Mouse (Mus musculus) MEL (cell line): ENCODE measurements around the gene Fbrsl1. TPM values are rescaled to one million over a fixed set of nuclear protein-coding genes. Genes with fewer than 3 reads are reported as not detected.

Source experiments
- DNase-seq: peaks from one replicate; pipeline ENCODE4 v3.0.0; 2011; ENCODE audit warnings: low read depth, low spot score
- H3K27ac ChIP-seq: 2 replicates; pipeline ENCODE4 v1.5.1; 2012; ENCODE audit warnings: low read depth, mild to moderate bottlenecking, control low read depth, low read length, moderate library complexity; ENCODE audit not compliant: control insufficient read depth
- H3K27me3 ChIP-seq, 2 experiments: fragments of 150-350 bp in 1 of 2; sonication (generic) in 1 of 2; 2 replicates each; pipeline ENCODE4 v1.6.1; 2012; ENCODE audit warnings: low read length in 2 of 2, mild to moderate bottlenecking in 2 of 2, improper control_type of control experiment in 1 of 2, moderate library complexity in 1 of 2; ENCODE audit not compliant: insufficient read depth in 2 of 2, control insufficient read depth in 1 of 2
- H3K36me3 ChIP-seq, 2 experiments: 2 replicates each; pipeline ENCODE4 v1.6.1; 2012 to 2014; ENCODE audit warnings: low read length in 2 of 2, improper control_type of control experiment in 1 of 2, inconsistent platforms in 1 of 2, mild to moderate bottlenecking in 1 of 2; ENCODE audit not compliant: insufficient read depth in 2 of 2, control insufficient read depth in 1 of 2
- H3K4me1 ChIP-seq, 2 experiments: fragments of 150-350 bp in 1 of 2; sonication (generic) in 1 of 2; 2 replicates each; pipeline ENCODE4 v1.6.1; 2012; ENCODE audit warnings: low read length in 2 of 2, improper control_type of control experiment in 1 of 2, mild to moderate bottlenecking in 1 of 2; ENCODE audit not compliant: insufficient read depth in 2 of 2, control insufficient read depth in 1 of 2
- H3K4me3 ChIP-seq, 2 experiments: fragments of 150-350 bp in 1 of 2; sonication (generic) in 1 of 2; 2 replicates each; pipeline ENCODE4 v1.5.1; 2012; ENCODE audit warnings: low read depth in 2 of 2, low read length in 2 of 2, mild to moderate bottlenecking in 2 of 2, moderate library complexity in 2 of 2, control low read depth in 1 of 2, improper control_type of control experiment in 1 of 2; ENCODE audit not compliant: control insufficient read depth in 1 of 2, insufficient read depth in 1 of 2
- H3K79me2 ChIP-seq: 2 replicates; pipeline ENCODE4 v1.6.1; 2012; ENCODE audit warnings: mild to moderate bottlenecking, low read length, moderate library complexity; ENCODE audit not compliant: control insufficient read depth, poor library complexity, insufficient read depth
- H3K9ac ChIP-seq: 2 replicates; pipeline ENCODE4 v1.6.1; 2012; ENCODE audit warnings: low read depth, mild to moderate bottlenecking, control low read depth, low read length, moderate library complexity; ENCODE audit not compliant: control insufficient read depth, poor library complexity, severe bottlenecking
- H3K9me3 ChIP-seq: fragments of 150-350 bp; sonication (generic); replicated peaks from 2 replicates; pipeline ENCODE4 v1.6.1; 2012; ENCODE audit warnings: mild to moderate bottlenecking, low read length, improper control_type of control experiment, moderate library complexity; ENCODE audit not compliant: insufficient read depth
- BHLHE40 ChIP-seq: IDR thresholded peaks from 2 replicates; pipeline ENCODE4 v1.6.1; 2012; ENCODE audit warnings: low read depth, mild to moderate bottlenecking, inconsistent platforms, low read length, improper control_type of control experiment, borderline replicate concordance
- CHD2 ChIP-seq: IDR thresholded peaks from 2 replicates; pipeline ENCODE4 v1.6.1; 2011; ENCODE audit warnings: low read length, improper control_type of control experiment
- ELF1 ChIP-seq: IDR thresholded peaks from 2 replicates; pipeline ENCODE4 v1.6.1; 2014; ENCODE audit warnings: low read depth, mild to moderate bottlenecking, inconsistent platforms, low read length, improper control_type of control experiment, moderate library complexity
- EP300 ChIP-seq, 2 experiments: IDR thresholded peaks; 2 replicates each; pipeline ENCODE4 v1.6.1; 2011; ENCODE audit warnings: improper control_type of control experiment in 2 of 2, low read length in 2 of 2, low read depth in 1 of 2, mild to moderate bottlenecking in 1 of 2
- GABPA ChIP-seq: IDR thresholded peaks from 2 replicates; pipeline ENCODE4 v1.6.1; 2012; ENCODE audit warnings: low read depth, mild to moderate bottlenecking, inconsistent platforms, low read length, improper control_type of control experiment, moderate library complexity
- GATA1 ChIP-seq: IDR thresholded peaks from 2 replicates; pipeline ENCODE4 v1.6.1; 2011; ENCODE audit warnings: low read depth, low read length, improper control_type of control experiment
- HCFC1 ChIP-seq: IDR thresholded peaks from 2 replicates; pipeline ENCODE4 v1.6.1; 2012; ENCODE audit warnings: low read depth, mild to moderate bottlenecking, inconsistent platforms, low read length, improper control_type of control experiment, moderate library complexity
- MAX ChIP-seq: IDR thresholded peaks from 2 replicates; pipeline ENCODE4 v1.6.1; 2011; ENCODE audit warnings: low read length, improper control_type of control experiment
- MXI1 ChIP-seq: IDR thresholded peaks from 2 replicates; pipeline ENCODE4 v1.6.1; 2011; ENCODE audit warnings: mild to moderate bottlenecking, low read depth, low read length, improper control_type of control experiment
- MYB ChIP-seq: IDR thresholded peaks from 2 replicates; pipeline ENCODE4 v1.6.1; 2011; ENCODE audit warnings: mild to moderate bottlenecking, low read depth, low read length, improper control_type of control experiment
- MYC ChIP-seq: IDR thresholded peaks from 2 replicates; pipeline ENCODE4 v1.6.1; 2011; ENCODE audit warnings: low read depth, mild to moderate bottlenecking, low read length, improper control_type of control experiment, moderate library complexity
- NRF1 ChIP-seq: IDR thresholded peaks from 2 replicates; pipeline ENCODE4 v1.6.1; 2014; ENCODE audit warnings: low read depth, mild to moderate bottlenecking, inconsistent platforms, low read length, improper control_type of control experiment, moderate library complexity; ENCODE audit not compliant: poor library complexity, insufficient read depth, severe bottlenecking
- RAD21 ChIP-seq: IDR thresholded peaks from 2 replicates; pipeline ENCODE4 v1.6.1; 2011; ENCODE audit warnings: mild to moderate bottlenecking, low read depth, low read length, improper control_type of control experiment
- RCOR1 ChIP-seq: IDR thresholded peaks from 2 replicates; pipeline ENCODE4 v1.6.1; 2012; ENCODE audit warnings: low read depth, mild to moderate bottlenecking, inconsistent platforms, low read length, improper control_type of control experiment
- TCF12 ChIP-seq: IDR thresholded peaks from 2 replicates; pipeline ENCODE4 v1.6.1; 2014; ENCODE audit warnings: low read depth, mild to moderate bottlenecking, inconsistent platforms, low read length, improper control_type of control experiment, moderate library complexity
- UBTF ChIP-seq: IDR thresholded peaks from 2 replicates; pipeline ENCODE4 v1.6.1; 2012; ENCODE audit warnings: low read depth, mild to moderate bottlenecking, inconsistent platforms, low read length, improper control_type of control experiment, moderate library complexity, borderline replicate concordance; ENCODE audit not compliant: insufficient read depth
- USF1 ChIP-seq: IDR thresholded peaks from 2 replicates; pipeline ENCODE4 v1.6.1; 2014; ENCODE audit warnings: low read depth, mild to moderate bottlenecking, inconsistent platforms, low read length, improper control_type of control experiment, moderate library complexity
- USF2 ChIP-seq, 2 experiments: IDR thresholded peaks; 2 replicates each; pipeline ENCODE4 v1.6.1; 2011 to 2012; ENCODE audit warnings: improper control_type of control experiment in 2 of 2, low read length in 2 of 2, borderline replicate concordance in 1 of 2, inconsistent platforms in 1 of 2, low read depth in 1 of 2, mild to moderate bottlenecking in 1 of 2; ENCODE audit not compliant: insufficient read depth in 1 of 2
- ZC3H11A ChIP-seq: IDR thresholded peaks from 2 replicates; pipeline ENCODE4 v1.6.1; 2012; ENCODE audit warnings: low read depth, mild to moderate bottlenecking, inconsistent platforms, low read length, improper control_type of control experiment
- ZNF384 ChIP-seq: IDR thresholded peaks from 2 replicates; pipeline ENCODE4 v1.6.1; 2012; ENCODE audit warnings: low read depth, mild to moderate bottlenecking, inconsistent platforms, low read length, improper control_type of control experiment
- polyA plus RNA-seq, 2 experiments: library from polyadenylated mRNA; stranded (reverse) in 1 of 2; unstranded in 1 of 2; fragments of >175 nt in 1 of 2; fragments of >200 nt in 1 of 2; gene quantifications; 2 replicates each; pipeline versions ENCODE4 v1.2.1 to v1.2.4; 2012; ENCODE audit warnings: low replicate concordance in 2 of 2, low read depth in 1 of 2; ENCODE audit not compliant: insufficient read length in 2 of 2, insufficient read depth in 1 of 2, missing spikeins in 1 of 2
- total RNA-seq: library from RNA; depleted of rRNA; stranded (reverse); fragments of 300-350 nt; gene quantifications from 2 replicates; pipeline ENCODE4 v1.2.3, GENCODE M21; 2012

Fbrsl1 gene
- total and polyA plus RNA-seq, 3 experiments: 12.7 to 56.1 TPM; not detected in 1

- H3K79me2 ChIP-seq: no peaks in the 10 kb centered on the region
- no peak overlapping the region for H3K4me3 ChIP-seq
- no peak for TF ChIP-seq RCOR1
- no peak for DNase-seq
- no peaks in the 10 kb centered on the region for H3K4me1 ChIP-seq
- H3K9me3 ChIP-seq: no peaks in the 10 kb centered on the region
- no peaks in the 10 kb centered on the region for H3K36me3 ChIP-seq
- H3K27ac ChIP-seq: no peak overlapping the region
- H3K9ac ChIP-seq: no peak overlapping the region
- H3K27me3 ChIP-seq: no peaks in the 10 kb centered on the region
Measured at GRCm38 (mm10) chr5:110363179-110363821, 85.0 kb downstream of the Fbrsl1 start.

GRCm38 (mm10) chr5:110362813-110363178, 85.5 kb downstream of the Fbrsl1 start:
- no peaks in the 10 kb centered on the region for H3K36me3 ChIP-seq
- TF ChIP-seq EP300 (IDR thresholded peaks at IDR 0.05; ENCODE audit: low read depth in 1 of 2, low read length in 2 of 2): no peak
- TF ChIP-seq HCFC1: no peak
- TF ChIP-seq CHD2: no peak
- no peak for TF ChIP-seq TCF12
- TF ChIP-seq BHLHE40: no peak
- no peak for TF ChIP-seq MXI1
- TF ChIP-seq MYC: no peak
- TF ChIP-seq ZC3H11A: no peak
- TF ChIP-seq GATA1: no peak
- no peak for TF ChIP-seq RAD21
- TF ChIP-seq GABPA: no peak
- no peak for TF ChIP-seq MYB
- no peak for TF ChIP-seq UBTF
- TF ChIP-seq ZNF384: no peak
- TF ChIP-seq USF1: no peak
- no peak for TF ChIP-seq USF2 (IDR thresholded peaks at IDR 0.05; ENCODE audit: borderline replicate concordance in 1 of 2, insufficient read depth in 1 of 2, low read depth in 1 of 2, low read length in 2 of 2)
- TF ChIP-seq ELF1: no peak
- no peak for TF ChIP-seq NRF1
- no peak for TF ChIP-seq MAX
- TF ChIP-seq, all 39 proteins: peak for 0
- Histone ChIP-seq H3K4me1 (no peaks in the 10 kb centered on the region), H3K9me3 (no peaks in the 10 kb centered on the region), H3K79me2 (no peaks in the 10 kb centered on the region), H3K4me3 (no peak overlapping the region), H3K27me3 (no peaks in the 10 kb centered on the region), H3K9ac (no peak overlapping the region), H3K27ac (no peak overlapping the region)
- DNase-seq: no peak
